Mouse (Mus musculus) hematopoietic stem cell, adult 5-6 weeks (primary cell): ENCODE measurements around the gene Zmynd8. TPM values are rescaled to one million over a fixed set of nuclear protein-coding genes. Genes with fewer than 3 reads are reported as not detected.

Experiments used
- ATAC-seq, 2 experiments: fragments of 125-278 bp in 1 of 2; replicated peaks in 1 of 2; 2 replicates each; pipeline ENCODE4 v1.8.0; 2016 to 2017; ENCODE audit warnings: inconsistent platforms in 2 of 2, mild to moderate bottlenecking in 2 of 2, moderate number of reproducible peaks in 2 of 2, low read depth in 1 of 2, moderate TSS enrichment in 1 of 2; ENCODE audit not compliant: low FRiP score in 2 of 2, poor library complexity in 2 of 2, severe bottlenecking in 2 of 2, insufficient read depth in 1 of 2, low TSS enrichment in 1 of 2
- total RNA-seq: library from RNA; stranded (forward); fragments of 172-1452, 232-1000 nt; gene quantifications from 2 replicates; pipeline ENCODE4 v1.2.3, GENCODE M21; 2017

Gene Zmynd8
- total RNA-seq, 1 experiment from 2014 or later = 53.2 TPM

- no peak for ATAC-seq
These were observed 7.6 kb upstream of the Zmynd8 start for GRCm38 (mm10) chr2:165906332-165906945.

DNA sequence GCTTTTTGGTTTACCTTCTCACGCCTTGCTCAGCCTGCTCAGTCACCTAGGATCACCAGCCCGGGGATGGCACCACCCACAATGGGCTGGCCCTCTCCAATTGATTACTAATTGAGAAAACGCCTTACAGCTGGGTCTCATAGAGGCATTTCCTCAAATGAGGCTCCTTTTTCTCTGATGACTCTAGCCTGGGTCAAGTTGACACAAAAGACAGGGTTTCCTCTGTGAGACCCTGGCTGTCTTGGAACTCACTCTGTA, 2.2 kb upstream of the Zmynd8 start:
- no peak for ATAC-seq

DNA sequence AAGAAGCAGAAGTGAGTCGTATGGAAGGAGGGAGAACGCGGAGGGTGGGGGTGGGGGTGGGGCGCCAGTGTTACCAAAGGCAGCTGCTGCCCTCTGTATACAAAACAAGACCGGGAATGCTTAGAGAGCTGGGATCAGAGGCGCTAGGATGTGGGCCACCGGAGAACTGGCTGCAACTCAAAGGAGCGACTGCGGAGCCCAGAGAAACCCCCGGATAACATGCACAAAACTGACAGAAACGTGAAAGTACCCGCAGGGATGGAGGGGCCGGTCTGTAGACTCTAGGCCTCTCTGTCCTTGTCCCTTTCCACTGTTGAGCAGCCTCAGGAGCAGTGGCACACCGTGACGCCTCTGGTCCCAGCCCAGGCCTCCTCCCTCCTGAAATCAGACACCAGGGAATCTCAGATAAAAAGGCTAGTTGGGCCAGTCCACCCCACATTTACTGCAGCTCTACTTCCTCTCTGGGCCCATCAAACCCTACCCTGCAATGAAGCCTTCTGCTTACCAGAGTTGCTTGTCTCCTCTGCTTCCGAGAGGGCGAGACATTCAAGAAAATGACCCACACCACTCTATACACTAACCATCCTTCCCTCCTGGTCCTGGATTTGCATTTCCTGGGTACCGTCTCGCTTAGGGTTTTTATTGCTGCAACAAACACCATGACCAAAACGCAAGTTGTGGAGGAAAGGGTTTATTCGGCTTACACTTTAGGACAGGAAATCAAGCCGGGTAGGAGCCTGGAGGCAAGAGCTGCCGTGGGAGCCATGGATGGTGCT, 1.7 kb upstream of the Zmynd8 start:
- no peak for ATAC-seq

DNA sequence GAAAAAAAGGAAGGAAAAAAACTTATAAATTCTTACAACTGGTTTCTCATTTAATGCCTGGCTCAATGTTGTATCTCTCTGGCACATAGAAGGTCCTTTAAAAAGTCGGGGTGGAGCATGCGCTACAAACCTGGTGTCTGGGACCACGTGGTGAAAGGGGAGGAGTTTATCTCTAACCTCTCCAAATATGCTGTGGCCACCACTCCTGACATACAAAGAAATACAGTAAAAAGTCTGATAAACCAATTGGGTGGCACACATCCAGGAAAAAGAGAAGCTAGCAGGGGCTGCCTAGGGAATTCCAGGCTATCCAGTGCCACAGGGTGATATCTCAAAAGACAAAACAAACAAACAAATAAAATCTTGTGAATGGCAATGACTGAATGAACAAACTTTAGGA, 1.1 kb upstream of the Zmynd8 start:
- no peak; a peak in 1 of 4 replicates for ATAC-seq

- ATAC-seq = no peak
These were observed 658 bp upstream of the Zmynd8 start for GRCm38 (mm10) chr2:165899474-165899873.

DNA sequence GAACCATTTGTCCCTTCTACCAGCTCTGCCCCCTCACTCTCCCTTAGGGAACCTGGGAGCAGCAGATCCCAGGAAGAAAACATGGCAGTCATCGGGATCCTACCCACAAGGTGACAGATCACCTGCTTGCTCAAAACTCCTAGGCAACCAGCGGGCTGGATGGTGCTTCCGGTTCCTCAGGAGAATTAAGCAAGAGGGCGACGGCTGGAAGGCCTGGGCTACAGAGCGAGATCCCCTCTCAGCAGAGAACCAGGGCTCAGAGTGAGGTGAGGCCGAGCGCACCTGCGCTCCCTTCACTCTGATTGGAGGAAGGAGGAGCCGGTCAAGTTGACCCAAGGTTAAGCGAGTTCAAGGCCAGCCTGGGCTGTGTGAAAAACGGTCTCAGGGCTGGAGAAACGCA, 2.6 kb downstream of the Zmynd8 start:
- ATAC-seq = no peak

DNA sequence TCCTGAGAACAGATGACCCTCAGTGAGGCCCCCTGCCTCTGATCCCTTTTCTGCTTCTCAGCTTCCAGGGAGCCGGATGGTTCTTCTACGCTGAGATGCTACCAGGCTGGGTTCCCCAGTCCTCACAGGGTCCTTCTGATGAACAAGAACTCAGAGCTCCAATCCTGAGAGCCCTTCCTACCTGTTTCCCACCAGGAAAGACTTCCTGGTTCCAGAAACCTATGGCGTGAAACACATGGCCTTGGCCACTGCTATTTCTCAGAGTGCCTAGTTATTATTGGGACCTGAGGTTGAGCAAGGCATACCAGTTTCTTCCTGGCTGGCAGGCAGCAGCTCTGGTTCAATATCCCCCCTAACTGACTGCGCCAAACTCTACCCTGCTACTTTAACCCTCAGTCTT, 3.1 kb downstream of the Zmynd8 start:
- ATAC-seq = no peak

- no peak for ATAC-seq
These were observed 4.3 kb downstream of the Zmynd8 start for GRCm38 (mm10) chr2:165894533-165894932.

GRCm38 (mm10) chr2:165893232-165893631, 5.6 kb downstream of the Zmynd8 start:
- ATAC-seq = no peak

GRCm38 (mm10) chr2:165892626-165893025, 6.2 kb downstream of the Zmynd8 start:
- ATAC-seq = peak; percentile 25 to 54; a peak in 1 of 4 replicates

- peak; percentile 26 to 50; a peak in 3 of 4 replicates for ATAC-seq
These were observed 8.4 kb downstream of the Zmynd8 start for GRCm38 (mm10) chr2:165890401-165890800.

- ATAC-seq = no peak
These were observed 8.9 kb downstream of the Zmynd8 start for GRCm38 (mm10) chr2:165889874-165890273.

GRCm38 (mm10) chr2:165889266-165889665, 9.6 kb downstream of the Zmynd8 start:
- ATAC-seq = no peak

- ATAC-seq = 0 out of 4 replicates have a peak, but pooled peaks have one; percentile 0 to 4
These were observed 10.0 kb downstream of the Zmynd8 start for GRCm38 (mm10) chr2:165888813-165889221.

GRCm38 (mm10) chr2:165888396-165888795, 10.4 kb downstream of the Zmynd8 start:
- ATAC-seq = peak; percentile 50 to 55

DNA sequence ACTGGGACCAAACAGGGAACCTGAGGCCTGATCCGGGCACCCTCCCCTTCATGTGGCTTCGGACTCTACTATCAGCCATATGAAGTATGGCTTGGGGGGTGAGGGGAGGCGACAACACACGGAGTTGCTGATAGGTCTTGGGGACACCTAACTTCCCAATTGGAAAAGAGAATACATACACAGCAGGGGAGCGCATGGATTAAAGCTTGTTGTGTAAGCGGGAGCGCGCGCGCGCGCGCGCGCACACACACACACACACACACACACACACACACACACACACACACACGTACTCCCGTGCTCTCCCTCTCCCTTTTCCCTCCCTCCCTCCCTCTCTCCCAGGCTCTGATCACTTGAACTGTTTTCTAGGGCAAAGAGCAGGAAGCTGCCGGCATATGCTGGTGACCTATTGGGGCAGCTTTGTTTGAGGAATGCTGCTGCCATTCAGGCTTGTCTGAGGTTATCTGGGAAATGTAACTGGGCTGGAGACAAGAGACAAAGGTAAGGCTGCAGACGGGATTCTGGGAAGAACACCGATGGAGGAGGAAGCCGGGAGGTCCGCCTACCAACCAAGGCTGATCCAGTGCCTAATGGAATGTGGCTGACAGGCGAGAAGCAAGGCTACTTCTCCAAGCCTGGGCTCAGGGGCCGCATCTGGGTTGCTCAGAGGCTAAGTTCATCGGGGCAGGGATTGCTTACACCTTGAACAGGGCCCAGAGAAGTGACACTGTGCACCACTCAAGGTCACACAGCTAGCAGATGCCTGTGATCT, 11.8 kb downstream of the Zmynd8 start:
- ATAC-seq = no peak

- no peak for ATAC-seq
These were observed 12.3 kb downstream of the Zmynd8 start for GRCm38 (mm10) chr2:165886482-165886856.

GRCm38 (mm10) chr2:165885951-165886320, 12.9 kb downstream of the Zmynd8 start:
- ATAC-seq = no peak
